Mouse (Mus musculus) MEL (cell line): ENCODE results near the gene Hexim2. TPM values are rescaled to one million over a fixed set of nuclear protein-coding genes. Genes with fewer than 3 reads are reported as not detected.

Experiments used
- DNase-seq: peaks from one replicate; pipeline ENCODE4 v3.0.0; 2011; ENCODE audit warnings: low read depth, low spot score
- H3K27ac ChIP-seq: 2 replicates; pipeline ENCODE4 v1.5.1; 2012; ENCODE audit warnings: low read depth, mild to moderate bottlenecking, control low read depth, low read length, moderate library complexity; ENCODE audit not compliant: control insufficient read depth
- H3K27me3 ChIP-seq, 2 experiments: fragments of 150-350 bp in 1 of 2; sonication (generic) in 1 of 2; 2 replicates each; pipeline ENCODE4 v1.6.1; 2012; ENCODE audit warnings: low read length in 2 of 2, mild to moderate bottlenecking in 2 of 2, improper control_type of control experiment in 1 of 2, moderate library complexity in 1 of 2; ENCODE audit not compliant: insufficient read depth in 2 of 2, control insufficient read depth in 1 of 2
- H3K36me3 ChIP-seq, 2 experiments: 2 replicates each; pipeline ENCODE4 v1.6.1; 2012 to 2014; ENCODE audit warnings: low read length in 2 of 2, improper control_type of control experiment in 1 of 2, inconsistent platforms in 1 of 2, mild to moderate bottlenecking in 1 of 2; ENCODE audit not compliant: insufficient read depth in 2 of 2, control insufficient read depth in 1 of 2
- H3K4me1 ChIP-seq, 2 experiments: fragments of 150-350 bp in 1 of 2; sonication (generic) in 1 of 2; 2 replicates each; pipeline ENCODE4 v1.6.1; 2012; ENCODE audit warnings: low read length in 2 of 2, improper control_type of control experiment in 1 of 2, mild to moderate bottlenecking in 1 of 2; ENCODE audit not compliant: insufficient read depth in 2 of 2, control insufficient read depth in 1 of 2
- H3K4me3 ChIP-seq, 2 experiments: fragments of 150-350 bp in 1 of 2; sonication (generic) in 1 of 2; 2 replicates each; pipeline ENCODE4 v1.5.1; 2012; ENCODE audit warnings: low read depth in 2 of 2, low read length in 2 of 2, mild to moderate bottlenecking in 2 of 2, moderate library complexity in 2 of 2, control low read depth in 1 of 2, improper control_type of control experiment in 1 of 2; ENCODE audit not compliant: control insufficient read depth in 1 of 2, insufficient read depth in 1 of 2
- H3K79me2 ChIP-seq: 2 replicates; pipeline ENCODE4 v1.6.1; 2012; ENCODE audit warnings: mild to moderate bottlenecking, low read length, moderate library complexity; ENCODE audit not compliant: control insufficient read depth, poor library complexity, insufficient read depth
- H3K9ac ChIP-seq: 2 replicates; pipeline ENCODE4 v1.6.1; 2012; ENCODE audit warnings: low read depth, mild to moderate bottlenecking, control low read depth, low read length, moderate library complexity; ENCODE audit not compliant: control insufficient read depth, poor library complexity, severe bottlenecking
- H3K9me3 ChIP-seq: fragments of 150-350 bp; sonication (generic); replicated peaks from 2 replicates; pipeline ENCODE4 v1.6.1; 2012; ENCODE audit warnings: mild to moderate bottlenecking, low read length, improper control_type of control experiment, moderate library complexity; ENCODE audit not compliant: insufficient read depth
- CTCF ChIP-seq, 3 experiments: IDR thresholded peaks in 2 of 3; conservative IDR thresholded peaks in 1 of 3; 2 replicates each; pipeline ENCODE4 v1.5.1; 2011 to 2012; ENCODE audit warnings: low read length in 3 of 3, low read depth in 2 of 3, mild to moderate bottlenecking in 2 of 3, improper control_type of control experiment in 1 of 3, inconsistent platforms in 1 of 3, mixed read lengths in 1 of 3, moderate library complexity in 1 of 3; ENCODE audit not compliant: control insufficient read depth in 1 of 3, insufficient read depth in 1 of 3, poor library complexity in 1 of 3, severe bottlenecking in 1 of 3
- EP300 ChIP-seq, 2 experiments: IDR thresholded peaks; 2 replicates each; pipeline ENCODE4 v1.6.1; 2011; ENCODE audit warnings: improper control_type of control experiment in 2 of 2, low read length in 2 of 2, low read depth in 1 of 2, mild to moderate bottlenecking in 1 of 2
- ETS1 ChIP-seq: IDR thresholded peaks from 2 replicates; pipeline ENCODE4 v1.6.1; 2012; ENCODE audit warnings: low read depth, mild to moderate bottlenecking, inconsistent platforms, low read length, improper control_type of control experiment, moderate library complexity
- GABPA ChIP-seq: IDR thresholded peaks from 2 replicates; pipeline ENCODE4 v1.6.1; 2012; ENCODE audit warnings: low read depth, mild to moderate bottlenecking, inconsistent platforms, low read length, improper control_type of control experiment, moderate library complexity
- JUND ChIP-seq: IDR thresholded peaks from 2 replicates; pipeline ENCODE4 v1.6.1; 2011; ENCODE audit warnings: low read depth, mild to moderate bottlenecking, improper control_type of control experiment, low read length
- MAX ChIP-seq: IDR thresholded peaks from 2 replicates; pipeline ENCODE4 v1.6.1; 2011; ENCODE audit warnings: low read length, improper control_type of control experiment
- MAZ ChIP-seq: IDR thresholded peaks from 2 replicates; pipeline ENCODE4 v1.6.1; 2012; ENCODE audit warnings: low read depth, mild to moderate bottlenecking, inconsistent platforms, low read length, improper control_type of control experiment
- MYB ChIP-seq: IDR thresholded peaks from 2 replicates; pipeline ENCODE4 v1.6.1; 2011; ENCODE audit warnings: mild to moderate bottlenecking, low read depth, low read length, improper control_type of control experiment
- POLR2A ChIP-seq, 2 experiments: IDR thresholded peaks; 2 replicates each; pipeline ENCODE4 v1.6.1; 2011 to 2012; ENCODE audit warnings: low read length in 2 of 2, mild to moderate bottlenecking in 2 of 2, control low read depth in 1 of 2, improper control_type of control experiment in 1 of 2, low read depth in 1 of 2, moderate library complexity in 1 of 2; ENCODE audit not compliant: control insufficient read depth in 1 of 2, insufficient read depth in 1 of 2, poor library complexity in 1 of 2
- POLR2AphosphoS2 ChIP-seq: IDR thresholded peaks from 2 replicates; pipeline ENCODE4 v1.6.1; 2011; ENCODE audit warnings: low read length, improper control_type of control experiment
- SIN3A ChIP-seq: IDR thresholded peaks from 2 replicates; pipeline ENCODE4 v1.6.1; 2012; ENCODE audit warnings: low read length, improper control_type of control experiment, inconsistent platforms
- SMC3 ChIP-seq: IDR thresholded peaks from 2 replicates; pipeline ENCODE4 v1.6.1; 2011; ENCODE audit warnings: low read depth, low read length, improper control_type of control experiment
- TAL1 ChIP-seq: IDR thresholded peaks from 2 replicates; pipeline ENCODE4 v1.6.1; 2012; ENCODE audit warnings: mild to moderate bottlenecking, inconsistent platforms, low read length, moderate library complexity, mixed read lengths
- UBTF ChIP-seq: IDR thresholded peaks from 2 replicates; pipeline ENCODE4 v1.6.1; 2012; ENCODE audit warnings: low read depth, mild to moderate bottlenecking, inconsistent platforms, low read length, improper control_type of control experiment, moderate library complexity, borderline replicate concordance; ENCODE audit not compliant: insufficient read depth
- ZKSCAN1 ChIP-seq: IDR thresholded peaks from 2 replicates; pipeline ENCODE4 v1.6.1; 2012; ENCODE audit warnings: low read depth, mild to moderate bottlenecking, inconsistent platforms, low read length, improper control_type of control experiment, moderate library complexity
- ZNF384 ChIP-seq: IDR thresholded peaks from 2 replicates; pipeline ENCODE4 v1.6.1; 2012; ENCODE audit warnings: low read depth, mild to moderate bottlenecking, inconsistent platforms, low read length, improper control_type of control experiment
- polyA plus RNA-seq, 2 experiments: library from polyadenylated mRNA; stranded (reverse) in 1 of 2; unstranded in 1 of 2; fragments of >175 nt in 1 of 2; fragments of >200 nt in 1 of 2; gene quantifications; 2 replicates each; pipeline versions ENCODE4 v1.2.1 to v1.2.4; 2012; ENCODE audit warnings: low replicate concordance in 2 of 2, low read depth in 1 of 2; ENCODE audit not compliant: insufficient read length in 2 of 2, insufficient read depth in 1 of 2, missing spikeins in 1 of 2
- total RNA-seq: library from RNA; depleted of rRNA; stranded (reverse); fragments of 300-350 nt; gene quantifications from 2 replicates; pipeline ENCODE4 v1.2.3, GENCODE M21; 2012

The Hexim2 gene
- total and polyA plus RNA-seq, 3 experiments: 12.3 to 12.5 TPM; not detected in 1

GRCm38 (mm10) chr11:103174891-103175391, 42.7 kb downstream of the Hexim2 start (continued):
- TF ChIP-seq POLR2AphosphoS2: no peak
- TF ChIP-seq EP300 (IDR thresholded peaks at IDR 0.05; ENCODE audit: low read depth in 1 of 2, low read length in 2 of 2): peak in 1 of 2 experiments; percentile 76; a peak in 2 of 4 replicates

DNA sequence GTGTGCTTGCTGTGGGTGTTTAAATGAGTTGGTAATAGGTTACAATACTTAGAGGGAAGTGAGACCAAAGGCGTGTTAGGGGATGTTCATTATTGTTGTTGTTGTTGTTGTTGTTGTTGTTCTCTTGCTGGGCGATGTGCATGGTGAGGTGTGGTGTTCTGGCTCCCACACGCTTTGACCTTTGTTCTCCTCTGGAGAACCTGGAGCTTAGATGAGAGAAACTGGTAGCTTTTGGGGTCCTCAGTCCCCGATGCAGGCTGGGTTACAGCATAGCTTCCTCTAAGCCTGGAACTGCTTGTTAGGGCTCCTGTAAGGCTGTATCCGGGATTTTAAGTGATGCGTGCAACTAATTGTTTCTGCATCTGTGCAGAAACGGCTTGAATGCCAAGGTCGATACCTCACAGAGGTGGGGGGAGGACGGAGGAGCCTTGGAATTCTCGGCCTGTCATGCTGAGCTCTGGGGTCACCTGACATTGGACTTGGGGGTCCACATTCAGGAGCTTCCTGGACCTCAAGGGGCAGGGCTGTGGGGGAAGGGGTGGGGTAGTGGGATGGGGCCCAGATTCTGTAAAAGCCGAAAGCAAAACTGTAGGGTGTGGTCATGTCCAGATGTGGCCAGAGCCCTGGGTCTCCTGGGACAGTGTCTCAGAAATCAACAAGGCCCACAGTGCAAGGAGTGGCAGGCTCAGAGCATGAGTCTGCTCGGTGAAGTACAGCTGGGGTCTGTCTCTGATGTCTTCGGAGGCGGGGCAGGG, 43.6 kb downstream of the Hexim2 start:
- Histone ChIP-seq H3K79me2 (no peaks in the 10 kb centered on the region; the same call in 1 of the 2 replicates), H3K4me3 (no peak overlapping the region), H3K9ac (no peak overlapping the region), H3K36me3 (peaks cover 0 to 16% of the 10 kb centered on the region in 2 experiments; a peak in 2 of 4 replicates), H3K9me3 (no peaks in the 10 kb centered on the region), H3K4me1 (peaks cover 7 to 31% of the 10 kb centered on the region in 2 experiments; a peak in 3 of 4 replicates), H3K27me3 (peaks cover 0 to 5% of the 10 kb centered on the region in 2 experiments; a peak in 2 of 4 replicates), H3K27ac (peak overlapping the region; percentile 1; the same call in 1 of the 2 replicates)
- TF ChIP-seq EP300 (IDR thresholded peaks at IDR 0.05; ENCODE audit: low read depth in 1 of 2, low read length in 2 of 2): no peak
- TF ChIP-seq ZNF384: no peak
- TF ChIP-seq SMC3: no peak
- no peak for DNase-seq

- no peak overlapping the region for H3K4me3 ChIP-seq
- H3K27me3 ChIP-seq: no peaks in the 10 kb centered on the region; a peak in 1 of 4 replicates
- no peak for TF ChIP-seq GABPA
- TF ChIP-seq JUND: no peak
- no peak for TF ChIP-seq TAL1
- TF ChIP-seq UBTF: no peak
- no peak for TF ChIP-seq CTCF (IDR thresholded peaks at IDR 0.05 in 2 of 3, conservative IDR thresholded peaks at IDR 0.05 in 1 of 3; ENCODE audit: control insufficient read depth in 1 of 3, insufficient read depth in 1 of 3, low read depth in 2 of 3, low read length in 3 of 3, poor library complexity in 1 of 3, severe bottlenecking in 1 of 3)
- no peak for TF ChIP-seq MAX
- no peak for TF ChIP-seq MYB
- no peak for TF ChIP-seq SIN3A
- TF ChIP-seq ETS1: no peak
- no peak for TF ChIP-seq POLR2A (IDR thresholded peaks at IDR 0.05; ENCODE audit: control insufficient read depth in 1 of 2, insufficient read depth in 1 of 2, low read depth in 1 of 2, low read length in 2 of 2, poor library complexity in 1 of 2)
- no peak for TF ChIP-seq ZKSCAN1
- TF ChIP-seq MAZ: no peak
- peaks cover 7 to 31% of the 10 kb centered on the region in 2 experiments; a peak in 3 of 4 replicates for H3K4me1 ChIP-seq
- DNase-seq: no peak
- peaks cover 0 to 16% of the 10 kb centered on the region in 2 experiments; a peak in 2 of 4 replicates for H3K36me3 ChIP-seq
- no peaks in the 10 kb centered on the region for H3K79me2 ChIP-seq
- no peaks in the 10 kb centered on the region for H3K9me3 ChIP-seq
- no peak overlapping the region for H3K27ac ChIP-seq
- H3K9ac ChIP-seq: no peak overlapping the region
These were observed 44.3 kb downstream of the Hexim2 start for GRCm38 (mm10) chr11:103176510-103176909.
